Mouse (Mus musculus): ENCODE results near the gene Zfp775. TPM values are rescaled to one million over a fixed set of nuclear protein-coding genes. Genes with fewer than 3 reads are reported as not detected.

Gene Zfp775
- polyA plus RNA-seq, 1 experiment from 2014 or later = 15.8 TPM

GRCm38 (mm10) chr6:48638553-48638952 lies 36.7 kb downstream of the Zfp775 start:
- H3K9ac ChIP-seq (replicated peaks) = no peak overlapping the region
- H3K4me2 ChIP-seq (replicated peaks) = no peak overlapping the region
- ATAC-seq (replicated peaks) = no peak
- H3K27me3 ChIP-seq = no peaks in the 10 kb centered on the region
- WGBS = 72% methylated on average over 2 of the region's 2 CpGs
- no peak overlapping the region for H3K4me3 ChIP-seq
- H3K9me3 ChIP-seq = no peaks in the 10 kb centered on the region
- no peaks in the 10 kb centered on the region for H3K36me3 ChIP-seq
- no peak overlapping the region for H3K27ac ChIP-seq (replicated peaks)
- no peaks in the 10 kb centered on the region for H3K4me1 ChIP-seq

GRCm38 (mm10) chr6:48641391-48641790 lies 39.5 kb downstream of the Zfp775 start:
- WGBS = 77% methylated on average over 6 of the region's 6 CpGs
- H3K4me2 ChIP-seq (replicated peaks) = no peak overlapping the region
- no peaks in the 10 kb centered on the region for H3K36me3 ChIP-seq
- no peak overlapping the region for H3K27ac ChIP-seq (replicated peaks)
- H3K4me1 ChIP-seq = no peaks in the 10 kb centered on the region
- H3K9ac ChIP-seq (replicated peaks) = no peak overlapping the region
- H3K27me3 ChIP-seq = no peaks in the 10 kb centered on the region
- H3K4me3 ChIP-seq = no peak overlapping the region
- H3K9me3 ChIP-seq = no peaks in the 10 kb centered on the region
- ATAC-seq (replicated peaks) = no peak

- Histone ChIP-seq H3K36me3 (no peaks in the 10 kb centered on the region), H3K4me3 (no peak overlapping the region), H3K4me1 (no peaks in the 10 kb centered on the region), H3K9ac (replicated peaks) (no peak overlapping the region), H3K27ac (replicated peaks) (no peak overlapping the region), H3K27me3 (no peaks in the 10 kb centered on the region), H3K4me2 (replicated peaks) (no peak overlapping the region), H3K9me3 (no peaks in the 10 kb centered on the region)
- 20% methylated on average over 4 of the region's 4 CpGs for WGBS
- ATAC-seq (replicated peaks) = peak; percentile 38; the same call in 1 of the 2 replicates
Observed at GRCm38 (mm10) chr6:48642764-48643292, 41.0 kb downstream of the Zfp775 start.

- Histone ChIP-seq H3K9ac (replicated peaks) (no peak overlapping the region), H3K4me2 (replicated peaks) (no peak overlapping the region), H3K27ac (replicated peaks) (no peak overlapping the region), H3K27me3 (no peaks in the 10 kb centered on the region), H3K9me3 (no peaks in the 10 kb centered on the region), H3K36me3 (no peaks in the 10 kb centered on the region), H3K4me3 (no peak overlapping the region), H3K4me1 (no peaks in the 10 kb centered on the region)
- 0 out of 2 replicates have a peak, but pooled peaks have one; percentile 53 for ATAC-seq (replicated peaks)
- 14% methylated on average over 12 of the region's 12 CpGs for WGBS
Observed at GRCm38 (mm10) chr6:48645660-48646308, 43.9 kb downstream of the Zfp775 start.

GRCm38 (mm10) chr6:48646309-48646690 lies 44.4 kb downstream of the Zfp775 start:
- no peaks in the 10 kb centered on the region for H3K27me3 ChIP-seq
- H3K4me1 ChIP-seq = no peaks in the 10 kb centered on the region
- H3K9me3 ChIP-seq = no peaks in the 10 kb centered on the region
- no peak overlapping the region for H3K27ac ChIP-seq (replicated peaks)
- ATAC-seq (replicated peaks) = no peak
- H3K36me3 ChIP-seq = no peaks in the 10 kb centered on the region
- 89% methylated on average over 4 of the region's 4 CpGs for WGBS
- H3K9ac ChIP-seq (replicated peaks) = no peak overlapping the region
- no peak overlapping the region for H3K4me3 ChIP-seq
- no peak overlapping the region for H3K4me2 ChIP-seq (replicated peaks)

- H3K36me3 ChIP-seq = no peaks in the 10 kb centered on the region
- H3K9me3 ChIP-seq = no peaks in the 10 kb centered on the region
- H3K27ac ChIP-seq (replicated peaks) = no peak within 1 kb of the TSS
- WGBS = 59% methylated on average over 3 of the region's 3 CpGs
- H3K27me3 ChIP-seq = no peaks in the 10 kb centered on the region
- H3K4me3 ChIP-seq = no peak within 1 kb of the TSS
- H3K4me2 ChIP-seq (replicated peaks) = no peak within 1 kb of the TSS
- H3K9ac ChIP-seq (replicated peaks) = no peak within 1 kb of the TSS
- no peaks in the 10 kb centered on the region for H3K4me1 ChIP-seq
- no peak for ATAC-seq (replicated peaks)
Observed at GRCm38 (mm10) chr6:48646995-48647394, 45.1 kb downstream of the Zfp775 start, which contains the start of gene Gimap8. Gene Gimap8 (plus strand): TSS chr6:48647234.

- WGBS = 87% methylated on average over 2 of the region's 2 CpGs
- no peaks in the 10 kb centered on the region for H3K4me1 ChIP-seq
- no peaks in the 10 kb centered on the region for H3K27me3 ChIP-seq
- no peak overlapping the region for H3K4me3 ChIP-seq
- no peak overlapping the region for H3K27ac ChIP-seq (replicated peaks)
- H3K9ac ChIP-seq (replicated peaks) = no peak overlapping the region
- no peak overlapping the region for H3K4me2 ChIP-seq (replicated peaks)
- no peaks in the 10 kb centered on the region for H3K36me3 ChIP-seq
- H3K9me3 ChIP-seq = no peaks in the 10 kb centered on the region
- no peak for ATAC-seq (replicated peaks)
Observed at GRCm38 (mm10) chr6:48647611-48648010, 45.7 kb downstream of the Zfp775 start.

GRCm38 (mm10) chr6:48648779-48649178 lies 46.9 kb downstream of the Zfp775 start:
- 86% methylated on average over 4 of the region's 4 CpGs for WGBS
- ATAC-seq (replicated peaks) = no peak
- H3K27ac ChIP-seq (replicated peaks) = no peak overlapping the region

GRCm38 (mm10) chr6:48650041-48650440 lies 48.2 kb downstream of the Zfp775 start:
- H3K9me3 ChIP-seq = no peaks in the 10 kb centered on the region
- H3K9ac ChIP-seq (replicated peaks) = no peak overlapping the region
- WGBS = 93% methylated on average over 9 of the region's 9 CpGs
- no peaks in the 10 kb centered on the region for H3K4me1 ChIP-seq
- H3K27ac ChIP-seq (replicated peaks) = no peak overlapping the region
- no peaks in the 10 kb centered on the region for H3K36me3 ChIP-seq
- no peak for ATAC-seq (replicated peaks)
- no peak overlapping the region for H3K4me3 ChIP-seq
- H3K27me3 ChIP-seq = no peaks in the 10 kb centered on the region
- H3K4me2 ChIP-seq (replicated peaks) = no peak overlapping the region

More at GRCm38 (mm10) chr6:48648779-48649178, 46.9 kb downstream of the Zfp775 start:
- Histone ChIP-seq H3K9me3 (no peaks in the 10 kb centered on the region), H3K27me3 (no peaks in the 10 kb centered on the region), H3K4me3 (no peak overlapping the region), H3K36me3 (no peaks in the 10 kb centered on the region), H3K4me2 (replicated peaks) (no peak overlapping the region), H3K9ac (replicated peaks) (no peak overlapping the region), H3K4me1 (no peaks in the 10 kb centered on the region)

- Histone ChIP-seq H3K27me3 (no peaks in the 10 kb centered on the region), H3K36me3 (no peaks in the 10 kb centered on the region), H3K9me3 (no peaks in the 10 kb centered on the region), H3K4me3 (no peak overlapping the region), H3K4me2 (replicated peaks) (no peak overlapping the region), H3K4me1 (no peaks in the 10 kb centered on the region), H3K9ac (replicated peaks) (no peak overlapping the region), H3K27ac (replicated peaks) (no peak overlapping the region)
- ATAC-seq (replicated peaks) = no peak
- WGBS = 88% methylated on average over 5 of the region's 5 CpGs
Observed at GRCm38 (mm10) chr6:48658721-48659120, 56.9 kb downstream of the Zfp775 start.

- no peak overlapping the region for H3K4me3 ChIP-seq
- H3K4me1 ChIP-seq = no peaks in the 10 kb centered on the region
- WGBS = 84% methylated on average over 4 of the region's 4 CpGs
- no peaks in the 10 kb centered on the region for H3K27me3 ChIP-seq
- H3K27ac ChIP-seq (replicated peaks) = no peak overlapping the region
- H3K36me3 ChIP-seq = no peaks in the 10 kb centered on the region
- no peak for ATAC-seq (replicated peaks)
- no peak overlapping the region for H3K4me2 ChIP-seq (replicated peaks)
- H3K9ac ChIP-seq (replicated peaks) = no peak overlapping the region
- no peaks in the 10 kb centered on the region for H3K9me3 ChIP-seq
Observed at GRCm38 (mm10) chr6:48664750-48665149, 62.9 kb downstream of the Zfp775 start.

GRCm38 (mm10) chr6:48665471-48665870 lies 63.6 kb downstream of the Zfp775 start:
- WGBS = 92% methylated on average over 9 of the region's 9 CpGs
- Histone ChIP-seq H3K27ac (replicated peaks) (no peak overlapping the region), H3K4me3 (no peak overlapping the region), H3K27me3 (no peaks in the 10 kb centered on the region), H3K36me3 (no peaks in the 10 kb centered on the region), H3K4me2 (replicated peaks) (no peak overlapping the region), H3K9ac (replicated peaks) (no peak overlapping the region), H3K4me1 (no peaks in the 10 kb centered on the region), H3K9me3 (no peaks in the 10 kb centered on the region)
- no peak for ATAC-seq (replicated peaks)

GRCm38 (mm10) chr6:48666159-48666586 lies 64.3 kb downstream of the Zfp775 start:
- Histone ChIP-seq H3K27me3 (no peaks in the 10 kb centered on the region), H3K9ac (replicated peaks) (no peak overlapping the region), H3K27ac (replicated peaks) (no peak overlapping the region), H3K36me3 (no peaks in the 10 kb centered on the region), H3K4me3 (no peak overlapping the region), H3K4me2 (replicated peaks) (no peak overlapping the region), H3K4me1 (no peaks in the 10 kb centered on the region), H3K9me3 (no peaks in the 10 kb centered on the region)
- WGBS = 82% methylated on average over 7 of the region's 7 CpGs
- ATAC-seq (replicated peaks) = no peak
